Mouse (Mus musculus) MEL-GATA-1-ER (cell line): ENCODE data around the gene Mri1.

Experiments used
- DNase-seq: peaks from one replicate; pipeline ENCODE4 v3.0.0-alpha.2; 2012; ENCODE audit warnings: low read depth; ENCODE audit errors: extremely low read depth

The Mri1 gene

DNA sequence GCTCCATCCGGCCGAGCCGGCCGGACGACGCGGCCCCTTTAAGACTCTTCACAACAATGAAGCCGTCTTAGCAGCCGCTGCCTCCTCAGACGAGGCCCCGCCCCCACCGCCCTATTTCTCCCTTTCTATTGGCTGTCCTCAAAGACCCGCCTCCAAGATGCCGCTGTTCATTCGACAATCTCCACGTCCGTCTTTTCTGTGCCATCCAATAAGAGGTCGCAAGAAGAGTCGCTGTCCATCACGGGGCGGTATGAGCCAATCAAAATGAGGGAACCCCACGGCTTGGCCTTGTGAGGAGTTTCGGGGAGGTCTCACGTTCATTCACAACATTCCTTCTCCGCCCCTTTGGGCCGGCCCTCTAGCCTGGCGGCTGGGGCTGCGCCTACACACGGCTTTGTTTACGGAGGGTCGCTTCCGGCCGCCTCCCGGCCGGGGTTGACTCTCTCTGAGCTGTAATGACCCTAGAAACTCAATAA lies 20.1 kb downstream of the Mri1 start, which contains the start of gene Zswim4:
Gene Zswim4, minus strand, starts transcription at position 58 of the 476 bp plus-strand sequence.
- DNase-seq: peak; percentile 100

DNA sequence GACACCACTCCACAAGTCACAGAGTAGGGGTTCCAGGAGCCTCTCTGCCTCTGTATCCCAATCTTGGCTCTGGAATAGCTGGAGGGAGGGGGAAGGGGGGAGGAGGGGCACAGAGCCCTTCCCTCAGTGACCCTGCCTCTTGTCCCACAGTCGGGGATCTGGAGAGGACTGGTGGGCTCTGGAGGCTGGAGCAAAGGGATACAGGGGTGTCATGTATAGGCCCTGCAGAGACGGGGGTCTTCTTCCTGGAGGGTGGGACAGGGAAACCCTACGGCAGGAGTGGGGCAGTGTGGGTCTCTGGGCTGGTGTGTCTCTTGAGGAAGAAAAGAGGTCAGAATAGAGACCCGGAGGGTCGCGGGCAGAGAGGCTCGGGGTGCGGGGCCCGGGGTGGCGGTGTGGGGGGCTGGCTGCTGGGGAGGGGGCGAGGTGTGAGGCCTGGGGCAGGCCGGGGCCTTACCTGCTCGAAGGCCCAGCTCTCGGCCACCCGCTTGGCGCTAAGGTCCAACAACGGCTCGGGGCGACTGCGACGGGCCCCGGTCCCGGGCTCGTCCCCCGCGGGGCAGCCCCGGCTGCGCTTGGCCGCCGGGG lies 20.6 kb downstream of the Mri1 start:
- DNase-seq: no peak

DNA sequence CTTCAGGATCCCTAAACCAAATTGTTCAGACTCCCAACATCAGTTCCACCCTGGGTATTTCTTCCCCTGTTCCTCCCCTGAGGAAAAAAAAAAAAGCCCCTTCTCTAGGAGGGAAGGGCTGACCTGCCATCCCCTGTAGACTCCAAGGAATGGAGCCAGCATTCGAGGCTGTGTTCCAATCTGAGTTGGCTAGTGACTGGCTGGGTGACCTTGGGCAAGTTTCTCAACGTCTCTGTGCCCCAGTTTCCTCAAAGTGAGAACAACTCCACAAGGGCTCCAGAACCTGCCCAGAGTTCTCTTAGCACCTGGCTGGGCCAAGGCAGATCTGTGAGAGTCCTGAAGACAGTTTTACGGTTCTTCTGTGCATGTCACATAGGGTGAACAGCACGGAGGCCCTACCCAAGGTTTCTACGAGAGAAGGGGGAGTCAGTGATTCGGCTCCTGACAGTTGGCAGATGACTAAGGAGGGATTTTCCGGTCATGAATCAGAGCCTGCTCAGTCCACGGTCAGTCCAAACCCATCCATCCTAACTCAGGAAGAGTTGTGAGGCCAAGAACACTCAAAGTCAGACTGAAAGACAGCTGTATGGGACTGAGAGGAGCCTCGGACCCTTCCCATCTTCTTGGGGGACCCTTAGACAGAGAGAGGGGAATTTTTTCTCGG lies 21.2 kb downstream of the Mri1 start:
- no peak for DNase-seq

DNA sequence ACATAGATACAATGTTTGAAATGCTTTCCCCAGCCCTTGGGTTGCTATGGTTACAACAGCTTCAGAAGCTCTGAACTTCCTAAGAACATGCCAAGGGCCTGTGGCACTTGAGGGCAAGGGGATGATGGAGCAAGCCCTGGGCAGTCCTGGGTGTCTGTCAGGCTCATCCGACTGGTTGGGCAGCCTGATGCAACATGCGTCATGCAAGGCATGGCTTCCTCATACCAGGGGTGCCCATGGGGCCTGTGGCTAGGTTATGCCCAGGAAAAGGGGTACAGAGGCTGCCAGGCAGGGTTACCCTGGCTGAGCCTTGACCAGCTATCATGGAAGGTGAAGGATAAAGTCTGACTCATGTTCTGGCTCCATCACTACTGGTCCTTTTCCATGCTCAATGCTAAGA lies 24.1 kb downstream of the Mri1 start:
- DNase-seq: no peak

DNA sequence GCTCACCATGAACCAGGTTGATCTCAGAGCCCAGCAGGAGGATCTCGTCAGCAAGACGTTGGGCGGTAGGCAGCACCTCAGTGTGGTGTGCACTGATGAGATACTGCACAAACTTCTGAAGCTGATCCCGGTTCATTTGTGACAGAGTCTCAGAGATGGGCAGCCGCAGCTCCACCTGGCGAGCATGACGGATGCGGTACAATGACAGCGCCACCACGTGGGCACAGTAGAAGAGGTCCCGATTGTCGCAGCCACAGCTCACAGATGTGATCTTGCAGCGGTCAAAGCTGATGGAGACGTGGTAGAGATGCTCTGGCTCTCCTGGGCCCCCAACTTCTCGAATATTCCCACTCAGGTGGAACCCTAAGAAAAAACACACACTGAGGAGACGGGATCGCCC lies 26.4 kb downstream of the Mri1 start:
- DNase-seq: no peak

DNA sequence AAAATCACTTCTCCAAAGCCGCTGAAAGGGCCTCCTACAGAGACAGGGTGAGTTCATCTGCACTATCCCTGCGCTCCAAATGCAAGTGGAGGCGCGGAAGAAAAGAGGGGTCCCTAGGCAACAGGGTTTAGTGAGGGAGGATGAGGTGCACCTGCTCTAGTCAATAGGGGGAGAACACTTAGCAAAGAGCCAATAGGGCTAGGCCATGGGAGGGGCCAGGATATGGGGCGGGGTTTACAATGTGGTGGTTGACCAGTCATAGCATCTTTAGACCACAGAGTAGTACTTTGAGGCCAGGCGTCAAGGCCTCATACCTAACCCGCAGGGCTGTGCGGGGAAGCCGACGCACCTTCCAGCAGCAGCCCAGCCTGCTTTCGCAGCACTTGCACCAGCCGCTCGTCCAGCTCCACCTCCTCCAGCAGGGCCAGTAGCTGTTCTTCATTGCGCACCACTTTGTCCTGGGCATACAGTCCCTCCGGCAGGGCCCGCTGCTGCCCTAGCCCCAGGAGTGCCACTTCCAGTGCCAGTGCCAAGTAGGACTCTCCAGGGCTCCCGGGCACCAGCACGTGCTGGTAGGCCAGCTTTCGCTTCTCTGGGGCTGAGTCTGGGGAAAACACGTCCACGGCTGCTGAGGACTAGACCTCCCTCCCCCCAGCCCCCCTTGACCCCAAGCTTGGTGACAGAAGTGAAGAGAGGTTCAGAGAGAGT lies 33.6 kb downstream of the Mri1 start:
- no peak for DNase-seq

DNA sequence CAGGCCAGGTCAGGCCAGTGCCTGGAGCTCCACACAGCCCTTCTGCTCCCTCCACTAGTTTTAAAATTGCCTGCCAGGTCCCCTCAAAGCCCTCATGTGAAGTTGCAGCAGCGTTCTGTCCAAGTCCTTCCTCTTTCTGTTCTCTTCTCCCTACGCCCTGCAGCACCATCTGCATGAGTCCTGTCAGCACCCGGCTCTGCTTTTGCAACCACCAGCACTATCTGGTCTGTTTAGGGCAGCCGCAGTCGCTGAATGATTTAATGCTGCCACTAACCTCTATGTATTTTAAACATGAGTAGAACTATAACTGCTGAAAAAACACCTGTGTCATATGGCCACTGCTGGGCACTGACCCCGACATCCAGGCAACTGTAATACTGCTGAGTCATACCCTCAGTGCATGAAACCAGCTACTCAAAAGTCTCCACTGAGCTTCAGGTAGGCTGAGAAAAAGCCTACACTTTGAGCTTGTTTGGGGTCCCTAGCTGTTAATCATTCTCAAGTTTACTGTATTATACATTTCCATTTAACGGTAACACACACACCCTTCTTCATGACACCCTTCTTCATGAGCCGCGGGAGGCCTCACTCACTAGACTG lies 34.5 kb downstream of the Mri1 start:
- DNase-seq: peak; percentile 89

DNA sequence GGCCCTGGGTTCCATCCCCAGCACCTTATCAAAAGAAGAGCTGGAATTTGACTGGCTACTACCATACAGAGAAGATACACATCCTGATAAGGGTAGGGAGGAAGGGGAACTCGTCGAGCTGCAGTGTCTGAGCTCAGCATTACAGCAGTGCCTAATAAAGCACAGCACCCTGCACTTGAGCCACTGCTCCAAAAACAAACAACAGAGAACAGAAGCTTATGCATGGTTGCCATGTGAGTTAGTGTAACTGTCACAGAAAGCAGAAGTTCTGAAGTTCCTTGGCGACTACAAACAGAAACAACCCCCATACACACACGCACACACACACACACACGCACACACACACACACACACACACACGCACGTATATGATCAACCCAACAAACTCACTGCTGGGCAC lies 37.0 kb downstream of the Mri1 start:
- peak; percentile 32 for DNase-seq

DNA sequence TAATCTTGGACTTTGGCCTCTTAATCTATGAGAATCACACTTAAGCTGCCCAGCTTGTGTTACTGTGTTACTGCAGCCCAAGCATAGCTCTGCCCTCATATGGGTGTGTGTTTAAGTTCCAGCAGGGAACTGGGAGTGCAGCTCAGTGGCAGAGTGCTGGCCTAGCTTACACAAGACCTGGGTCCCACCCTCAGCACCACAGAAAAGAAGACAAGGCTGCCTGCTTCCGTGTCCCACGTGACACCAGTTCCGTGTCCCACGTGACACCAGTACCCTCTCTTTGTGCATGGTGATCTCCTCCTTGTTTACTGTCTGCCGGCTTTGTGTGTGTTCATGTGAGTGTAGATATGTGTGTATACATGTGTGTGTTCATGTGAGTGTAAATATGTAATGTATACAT lies 39.0 kb downstream of the Mri1 start:
- no peak for DNase-seq

DNA sequence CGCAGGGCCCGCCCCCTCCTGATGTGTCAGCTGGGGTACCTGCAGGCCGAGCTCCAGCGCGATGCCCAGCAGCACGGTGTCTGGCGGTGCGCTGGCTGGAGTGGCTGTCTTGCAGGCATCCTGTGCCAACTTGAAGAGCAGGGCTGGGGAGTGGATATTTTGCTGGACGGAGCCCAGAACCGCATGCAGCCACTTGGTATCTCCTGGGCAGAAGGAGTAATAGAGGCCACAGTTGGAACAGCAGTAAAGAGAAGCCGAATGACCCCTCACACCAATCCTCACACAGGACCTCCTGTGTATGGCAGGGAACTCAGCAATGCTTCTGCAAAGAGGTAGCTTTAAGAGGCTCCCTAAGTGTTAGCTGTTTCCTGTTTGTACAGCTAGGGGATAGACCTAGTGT lies 39.9 kb downstream of the Mri1 start:
- DNase-seq: no peak

DNA sequence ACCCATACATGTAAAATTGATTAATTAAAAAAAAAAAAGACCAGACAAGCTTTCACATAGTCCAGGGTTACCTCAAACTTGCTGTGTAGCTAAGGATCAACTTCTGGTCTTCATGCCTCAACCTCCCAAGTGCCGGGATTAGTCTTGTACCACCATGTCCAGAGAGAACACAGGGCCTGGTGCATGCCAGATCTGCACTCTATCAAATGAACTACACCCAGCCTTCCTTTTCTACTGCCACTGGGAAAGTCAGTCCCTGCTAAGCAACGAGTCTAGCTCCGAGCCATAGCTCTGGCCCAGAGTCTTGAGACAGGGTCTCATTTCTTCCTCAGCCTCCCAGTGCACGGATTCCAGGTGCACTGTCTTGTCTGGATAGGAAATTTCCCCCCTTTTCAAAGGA lies 43.8 kb downstream of the Mri1 start:
- DNase-seq: no peak

DNA sequence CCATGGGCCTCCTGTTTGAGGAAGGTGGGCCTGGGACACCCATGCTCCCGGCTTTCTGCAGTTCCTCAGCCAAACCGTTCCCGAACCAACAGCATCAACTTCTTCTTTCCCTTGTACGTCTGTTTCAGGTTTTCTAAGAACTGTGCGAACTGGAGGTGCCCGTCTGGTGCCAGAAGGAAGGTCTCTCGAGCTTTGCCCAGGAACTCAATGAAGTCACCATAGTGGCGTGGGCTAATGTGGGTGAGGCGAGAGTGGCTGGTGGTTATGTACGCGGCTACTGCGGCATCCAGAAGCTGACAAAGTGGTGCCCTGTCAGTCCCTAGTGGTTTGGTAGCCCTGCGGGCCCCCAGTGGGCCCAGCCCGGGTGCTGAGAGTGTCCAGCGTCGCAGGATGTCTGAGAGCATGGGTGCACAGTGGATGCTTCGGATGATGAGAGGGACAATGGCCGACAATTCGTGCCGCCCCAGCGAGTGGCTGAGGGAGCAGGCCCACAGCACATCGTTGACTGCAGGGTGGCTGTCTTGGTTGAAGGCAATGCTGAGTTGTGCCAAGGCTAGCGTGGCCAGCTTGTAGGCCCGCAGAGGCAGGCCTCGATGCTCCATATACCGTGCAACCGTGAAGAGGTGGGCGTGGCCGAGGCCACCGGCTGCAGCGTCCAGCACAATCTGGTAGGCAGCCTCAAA lies 45.1 kb downstream of the Mri1 start:
- DNase-seq: no peak

DNA sequence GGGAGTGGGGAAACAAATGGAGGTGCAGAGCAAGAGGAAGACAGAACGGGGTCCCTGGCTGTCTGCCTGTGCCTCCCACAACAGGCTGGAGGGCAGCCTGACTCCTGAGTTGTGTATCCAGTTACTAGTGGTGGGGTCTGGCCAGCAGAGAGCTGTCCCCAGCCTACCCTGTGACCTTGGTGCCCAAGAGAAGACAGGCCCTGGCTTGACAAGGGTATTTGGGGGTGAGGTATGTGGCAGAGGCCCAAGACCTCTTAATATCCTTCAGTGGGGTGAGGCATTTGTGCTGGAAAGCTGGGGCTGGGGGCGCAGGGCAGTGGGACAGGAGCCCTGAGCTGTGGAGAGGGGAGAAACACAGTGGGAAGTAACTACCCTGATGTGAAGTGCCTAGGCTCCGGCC lies 45.9 kb downstream of the Mri1 start:
- DNase-seq: no peak

DNA sequence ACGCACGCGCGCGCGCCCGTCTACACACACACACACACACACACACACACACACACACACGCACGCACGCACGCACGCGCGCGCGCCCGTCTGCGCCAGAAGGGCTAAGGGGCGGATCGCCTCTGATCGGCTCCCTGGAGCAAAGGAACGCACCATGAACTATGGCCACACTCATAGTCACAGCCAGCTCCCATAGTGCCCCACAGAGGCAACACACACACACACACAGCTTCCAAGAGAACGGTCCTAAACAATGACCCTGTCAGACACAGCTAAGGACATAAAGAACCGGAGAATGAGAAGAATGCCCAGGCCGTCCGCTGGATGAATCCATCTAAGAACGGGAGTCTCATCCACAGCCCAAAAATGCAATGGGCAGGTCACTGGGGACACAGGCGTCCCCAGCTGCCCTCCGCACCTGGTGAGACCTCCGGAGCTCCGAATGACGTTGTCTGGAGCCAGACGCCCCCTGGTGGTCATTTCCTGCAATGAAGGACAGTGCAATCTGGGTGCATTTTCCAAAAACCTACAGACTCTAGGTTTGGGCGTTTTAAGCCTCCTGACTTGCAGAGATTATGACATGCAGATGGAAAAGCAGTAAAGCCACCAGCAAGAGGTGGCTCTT lies 46.8 kb downstream of the Mri1 start:
- peak; percentile 21 for DNase-seq

DNA sequence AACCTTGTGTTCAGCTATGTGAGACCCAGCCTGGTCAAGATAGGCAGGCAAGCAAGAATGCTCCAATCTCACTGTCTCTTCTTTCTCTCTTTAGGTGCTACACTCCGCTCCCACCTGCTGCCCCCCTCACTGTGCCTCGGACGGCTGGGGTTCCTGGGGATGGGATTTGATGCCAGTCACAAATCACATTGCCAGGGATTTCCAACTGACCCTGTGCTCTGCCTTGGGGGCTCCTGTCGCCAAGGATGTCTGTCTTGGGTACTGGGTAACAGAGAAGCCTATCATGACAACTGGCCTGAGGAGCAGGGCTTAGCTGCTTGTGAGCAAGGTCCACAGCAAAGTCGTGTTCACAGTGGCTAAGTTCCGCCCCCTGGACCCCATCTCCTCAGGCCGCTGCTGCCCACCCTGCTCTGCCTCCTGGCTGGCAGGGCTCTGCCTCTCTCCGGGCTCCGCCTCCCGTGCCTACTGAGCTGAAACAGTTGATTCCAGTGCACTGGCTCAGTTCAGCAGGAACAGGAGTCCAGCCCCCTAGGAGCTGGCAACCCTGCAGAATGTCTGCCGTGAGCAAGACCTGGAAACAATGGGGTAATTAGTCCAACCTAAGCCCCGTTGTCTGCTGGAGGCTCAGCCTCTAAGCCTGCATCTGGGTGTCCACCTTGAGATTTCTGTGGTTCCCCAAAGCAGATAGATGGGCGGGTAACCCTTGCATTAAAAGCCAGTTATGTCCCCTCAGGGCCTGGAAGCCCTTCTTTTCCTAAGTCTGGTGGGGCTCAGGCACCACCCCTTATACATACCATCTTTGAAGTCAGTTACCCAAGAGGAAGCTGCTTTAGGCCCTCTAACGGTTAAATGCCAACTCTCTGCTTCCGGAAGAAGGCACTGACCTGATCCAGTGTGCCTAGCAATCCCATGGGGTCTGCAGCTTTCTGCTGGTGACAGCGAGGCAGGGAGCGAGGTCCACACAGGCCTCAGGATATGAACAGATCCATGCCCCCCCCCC lies 48.4 kb downstream of the Mri1 start:
- DNase-seq: no peak

DNA sequence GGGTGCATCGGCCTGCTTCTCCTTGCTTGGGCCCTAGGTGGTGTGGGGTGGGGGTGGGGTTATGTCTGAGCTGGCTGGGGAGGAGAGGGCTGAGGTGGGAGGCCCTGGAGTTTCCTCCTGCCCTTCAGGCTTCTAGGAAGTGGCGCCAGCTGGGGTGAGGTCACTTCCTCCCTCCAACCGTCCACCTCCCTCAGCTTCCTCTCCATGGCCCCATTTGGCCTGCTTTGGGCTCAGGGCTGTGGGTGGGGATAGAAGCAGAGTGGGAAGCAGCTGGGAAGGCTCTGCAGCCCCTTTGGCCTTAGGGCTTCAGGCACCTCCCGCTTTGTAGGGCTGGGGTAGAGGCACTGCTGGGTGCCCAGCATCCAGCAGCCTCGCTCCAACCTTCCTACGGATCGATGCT lies 49.3 kb downstream of the Mri1 start:
- DNase-seq: peak; percentile 21

DNA sequence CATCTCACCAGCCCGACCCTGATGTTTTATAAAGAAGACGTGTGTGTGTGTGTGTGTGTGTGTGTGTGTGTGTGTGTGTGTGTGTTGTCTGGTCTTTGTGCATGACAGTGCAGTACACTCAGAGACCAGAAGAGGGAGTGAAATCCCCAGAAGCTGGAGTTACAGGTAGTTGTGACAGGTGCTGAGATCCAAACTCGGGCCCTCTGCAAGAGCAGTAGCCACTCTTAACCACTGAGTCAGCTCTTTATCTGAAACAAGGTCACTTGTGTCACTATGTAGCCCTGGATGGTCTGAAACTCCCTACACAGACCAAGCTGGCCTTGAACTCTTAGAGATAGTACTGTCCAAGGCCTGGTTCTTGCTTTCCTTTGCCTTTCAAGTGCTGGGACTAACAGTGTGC lies 50.5 kb downstream of the Mri1 start:
- no peak for DNase-seq

DNA sequence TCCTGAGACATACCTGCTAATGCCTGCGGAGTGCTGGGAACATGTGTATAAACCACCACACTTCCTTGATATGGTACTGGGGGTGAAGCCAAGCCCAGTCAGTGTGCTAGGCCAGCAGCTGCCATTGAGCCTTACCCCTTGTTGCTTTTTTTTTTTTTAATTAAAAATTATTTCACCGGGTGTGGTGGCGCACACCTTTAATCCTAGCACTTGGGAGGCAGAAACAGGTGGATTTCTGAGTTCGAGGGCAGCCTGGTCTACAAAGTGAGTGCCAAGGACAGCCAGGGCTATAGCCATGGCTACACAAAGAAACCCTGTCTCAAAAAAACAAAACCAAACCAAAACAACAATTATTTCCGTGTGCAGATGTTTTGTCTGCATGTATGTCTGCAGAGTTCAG lies 52.1 kb downstream of the Mri1 start:
- DNase-seq: no peak

DNA sequence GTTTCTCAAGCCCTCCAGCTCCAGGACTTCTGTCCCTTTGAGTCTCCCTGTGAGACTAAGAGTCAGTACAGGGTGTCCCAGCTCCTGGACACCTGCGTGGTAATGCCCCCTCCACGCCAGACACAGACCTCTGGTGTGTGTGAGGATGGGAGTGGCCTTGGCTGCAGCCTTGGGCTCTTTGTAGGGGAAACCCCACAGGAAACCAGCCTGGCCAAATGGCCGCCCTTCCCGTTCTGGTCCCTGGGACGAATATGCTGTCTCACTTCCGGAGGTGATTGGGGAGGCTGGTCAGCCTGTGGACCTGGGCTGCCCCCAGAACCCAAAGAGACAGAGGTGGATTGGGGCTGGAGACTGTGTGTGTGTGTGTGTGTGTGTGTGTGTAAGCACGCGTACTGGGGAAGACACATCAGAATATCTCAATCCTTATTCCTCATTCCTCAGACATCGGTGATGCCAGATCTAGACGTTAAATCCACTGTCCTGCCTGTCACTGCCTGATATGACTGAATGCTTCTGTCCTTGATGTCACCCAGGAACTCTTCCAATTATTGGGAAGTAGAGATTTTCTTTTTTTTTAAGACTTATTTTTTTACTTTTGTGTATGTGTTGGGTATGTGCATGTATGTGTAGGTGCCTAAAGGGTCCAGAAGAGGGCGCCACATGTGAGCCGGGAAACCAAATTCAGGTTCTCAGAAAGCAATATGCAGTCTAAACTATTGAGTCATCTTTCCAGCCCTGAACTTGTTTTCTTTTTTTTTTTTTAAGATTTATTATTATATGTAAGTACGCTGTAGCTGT lies 53.0 kb downstream of the Mri1 start:
- DNase-seq: no peak
